Mouse (Mus musculus) embryonic facial prominence, embryonic 12.5 days (tissue): ENCODE measurements around the gene Syngap1. TPM values are rescaled to one million over a fixed set of nuclear protein-coding genes. Genes with fewer than 3 reads are reported as not detected.

ENCODE experiments used
- ATAC-seq: fragments of 200-750 bp; cut with Nextera tagmentation; 2 replicates; pipeline ENCODE4 v1.8.0; 2017; ENCODE audit not compliant: insufficient number of reproducible peaks, insufficient read depth, low FRiP score, low TSS enrichment
- H3K27ac ChIP-seq: fragments of 300-500 bp; sonication (generic); 2 replicates; pipeline ENCODE4 v1.5.1; 2016; ENCODE audit warnings: mild to moderate bottlenecking
- H3K27me3 ChIP-seq: fragments of 300-500 bp; sonication (generic); 2 replicates; pipeline ENCODE4 v1.6.1; 2016; ENCODE audit warnings: mild to moderate bottlenecking, moderate library complexity
- H3K36me3 ChIP-seq: fragments of 300-500 bp; sonication (generic); 2 replicates; pipeline ENCODE4 v1.6.1; 2016; ENCODE audit warnings: mild to moderate bottlenecking
- H3K4me1 ChIP-seq: fragments of 300-500 bp; sonication (generic); 2 replicates; pipeline ENCODE4 v1.6.1; 2016
- H3K4me2 ChIP-seq: fragments of 300-500 bp; sonication (generic); replicated peaks from 2 replicates; pipeline ENCODE4 v1.6.1; 2016; ENCODE audit warnings: mild to moderate bottlenecking, moderate library complexity
- H3K4me3 ChIP-seq: fragments of 300-500 bp; sonication (generic); 2 replicates; pipeline ENCODE4 v1.5.1; 2016; ENCODE audit warnings: mild to moderate bottlenecking
- H3K9ac ChIP-seq: fragments of 300-500 bp; sonication (generic); 2 replicates; pipeline ENCODE4 v1.6.1; 2016; ENCODE audit warnings: mild to moderate bottlenecking, moderate library complexity
- H3K9me3 ChIP-seq: fragments of 300-500 bp; sonication (generic); 2 replicates; pipeline ENCODE4 v1.6.1; 2016; ENCODE audit warnings: mild to moderate bottlenecking, moderate library complexity
- WGBS: fragments of 180-500 bp; shearing (Covaris S2); methylation state at CpG from one replicate; pipeline ENCODE4 v1.1.7; 2016; 5-methylcytosine and 5-hydroxymethylcytosine counted together
- polyA plus RNA-seq: library from polyadenylated mRNA; unstranded; fragments of >200 nt; fragmentation: Nextera tagmentation; extraction: Ambion mirVana; gene quantifications from 2 replicates; pipeline ENCODE4 v1.2.1, GENCODE M21; 2016

The Syngap1 gene
- polyA plus RNA-seq, 1 experiment from 2014 or later = 4.0 TPM

- no peak for ATAC-seq
- Histone ChIP-seq H3K27ac (peak overlapping the region; percentile 97), H3K9me3 (no peaks in the 10 kb centered on the region), H3K4me2 (peak overlapping the region; percentile 97), H3K4me3 (peak overlapping the region; percentile 74), H3K4me1 (peaks cover 47% of the 10 kb centered on the region), H3K27me3 (no peaks in the 10 kb centered on the region), H3K36me3 (peaks cover 28% of the 10 kb centered on the region), H3K9ac (peak overlapping the region; percentile 82)
- WGBS = 58% methylated on average over 16 of the region's 16 CpGs
Measured at GRCm38 (mm10) chr17:26937883-26938695, 3.0 kb upstream of the Syngap1 start.

DNA sequence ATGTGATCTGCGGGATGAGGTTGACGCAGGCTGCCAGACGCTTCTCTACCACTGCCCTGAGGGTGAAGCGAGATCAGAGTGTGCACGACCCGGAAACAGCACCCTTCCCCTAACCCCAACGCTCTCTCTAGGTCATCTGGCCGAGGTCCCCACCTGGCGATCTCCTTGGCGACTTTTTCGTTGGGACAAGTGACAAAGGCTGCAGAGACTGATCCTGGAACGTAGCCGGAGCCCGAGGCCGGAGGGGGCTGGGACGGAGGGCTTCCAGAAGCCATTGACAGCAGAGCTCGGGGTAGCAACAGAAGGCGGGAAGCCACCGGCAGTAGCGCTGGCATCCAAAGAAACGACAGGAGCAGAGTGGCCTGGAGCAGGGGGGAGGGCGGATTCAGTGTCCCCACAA lies 2.3 kb upstream of the Syngap1 start:
- Histone ChIP-seq H3K36me3 (peaks cover 28% of the 10 kb centered on the region), H3K27me3 (no peaks in the 10 kb centered on the region), H3K27ac (peak overlapping the region; percentile 97), H3K4me3 (peak overlapping the region; percentile 74), H3K4me2 (peak overlapping the region; percentile 97), H3K9ac (peak overlapping the region; percentile 82), H3K9me3 (no peaks in the 10 kb centered on the region), H3K4me1 (peaks cover 41% of the 10 kb centered on the region)
- ATAC-seq = no peak
- under 1% methylated on average over 22 of the region's 22 CpGs for WGBS

GRCm38 (mm10) chr17:26939178-26939972 lies 1.7 kb upstream of the Syngap1 start, which contains the start of gene Cuta:
Cuta (minus strand) TSS chr17:26939569.
- Histone ChIP-seq H3K27me3 (no peaks in the 10 kb centered on the region), H3K36me3 (peaks cover 28% of the 10 kb centered on the region), H3K9ac (peak within 1 kb of the TSS; percentile 82), H3K4me2 (peak within 1 kb of the TSS; percentile 97), H3K4me3 (peak within 1 kb of the TSS; percentile 74), H3K9me3 (no peaks in the 10 kb centered on the region), H3K27ac (peak within 1 kb of the TSS; percentile 97), H3K4me1 (peaks cover 40% of the 10 kb centered on the region)
- under 1% methylated on average over 70 of the region's 70 CpGs for WGBS
- ATAC-seq = peak; percentile 93

GRCm38 (mm10) chr17:26939973-26940300 lies 1.1 kb upstream of the Syngap1 start:
- H3K36me3 ChIP-seq = peaks cover 24% of the 10 kb centered on the region
- H3K9ac ChIP-seq = peak overlapping the region; percentile 77
- no peak for ATAC-seq
- no peaks in the 10 kb centered on the region for H3K27me3 ChIP-seq
- peak overlapping the region; percentile 97 for H3K27ac ChIP-seq
- H3K4me3 ChIP-seq = peak overlapping the region; percentile 74
- peaks cover 40% of the 10 kb centered on the region for H3K4me1 ChIP-seq
- H3K9me3 ChIP-seq = no peaks in the 10 kb centered on the region
- WGBS = 0% methylated on average over 3 of the region's 3 CpGs
- peak overlapping the region; percentile 97 for H3K4me2 ChIP-seq

- Histone ChIP-seq H3K9me3 (no peaks in the 10 kb centered on the region), H3K4me2 (peak overlapping the region; percentile 97), H3K27me3 (no peaks in the 10 kb centered on the region), H3K4me1 (peaks cover 56% of the 10 kb centered on the region), H3K9ac (peak overlapping the region; percentile 73), H3K4me3 (peak overlapping the region; percentile 62), H3K36me3 (peaks cover 5% of the 10 kb centered on the region; the same call in 1 of the 2 replicates), H3K27ac (peak overlapping the region; percentile 97)
- ATAC-seq = no peak
- 9% methylated on average over 4 of the region's 4 CpGs for WGBS
Measured at GRCm38 (mm10) chr17:26941841-26942570, 953 bp downstream of the Syngap1 start.

- Histone ChIP-seq H3K9me3 (no peaks in the 10 kb centered on the region), H3K4me3 (peak overlapping the region; percentile 34), H3K4me2 (peak overlapping the region; percentile 60), H3K9ac (peak overlapping the region; percentile 56), H3K36me3 (no peaks in the 10 kb centered on the region), H3K4me1 (peaks cover 58% of the 10 kb centered on the region), H3K27ac (peak overlapping the region; percentile 69), H3K27me3 (no peaks in the 10 kb centered on the region)
- 22% methylated on average over 13 of the region's 13 CpGs for WGBS
- ATAC-seq = no peak
Measured at GRCm38 (mm10) chr17:26945824-26946495, 4.9 kb downstream of the Syngap1 start.

DNA sequence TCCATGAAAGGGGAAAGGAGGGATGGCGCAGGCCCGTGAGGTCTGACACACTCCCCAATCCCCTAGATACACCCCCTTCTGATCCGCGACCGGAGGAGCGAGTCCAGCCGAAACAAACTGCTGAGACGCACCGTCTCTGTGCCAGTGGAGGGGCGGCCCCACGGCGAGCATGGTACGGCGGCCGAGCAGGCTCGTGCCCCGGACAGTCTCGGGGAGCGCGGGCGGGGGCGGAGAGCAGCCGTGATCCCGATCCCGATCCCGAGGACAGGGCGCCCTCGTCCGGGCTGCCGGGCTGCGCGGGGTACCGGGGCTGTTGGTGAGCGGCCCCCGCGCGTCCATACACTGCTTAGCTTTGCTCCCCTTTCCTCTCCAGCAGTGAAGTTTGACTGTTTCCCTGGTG lies 5.5 kb downstream of the Syngap1 start:
- H3K36me3 ChIP-seq = no peaks in the 10 kb centered on the region
- 3% methylated on average over 35 of the region's 37 CpGs for WGBS
- H3K27me3 ChIP-seq = no peaks in the 10 kb centered on the region
- H3K9me3 ChIP-seq = no peaks in the 10 kb centered on the region
- no peak for ATAC-seq
- H3K4me1 ChIP-seq = peaks cover 60% of the 10 kb centered on the region
- H3K4me2 ChIP-seq = peak overlapping the region; percentile 60
- H3K9ac ChIP-seq = peak overlapping the region; percentile 56
- H3K4me3 ChIP-seq = peak overlapping the region; percentile 34
- peak overlapping the region; percentile 69 for H3K27ac ChIP-seq

DNA sequence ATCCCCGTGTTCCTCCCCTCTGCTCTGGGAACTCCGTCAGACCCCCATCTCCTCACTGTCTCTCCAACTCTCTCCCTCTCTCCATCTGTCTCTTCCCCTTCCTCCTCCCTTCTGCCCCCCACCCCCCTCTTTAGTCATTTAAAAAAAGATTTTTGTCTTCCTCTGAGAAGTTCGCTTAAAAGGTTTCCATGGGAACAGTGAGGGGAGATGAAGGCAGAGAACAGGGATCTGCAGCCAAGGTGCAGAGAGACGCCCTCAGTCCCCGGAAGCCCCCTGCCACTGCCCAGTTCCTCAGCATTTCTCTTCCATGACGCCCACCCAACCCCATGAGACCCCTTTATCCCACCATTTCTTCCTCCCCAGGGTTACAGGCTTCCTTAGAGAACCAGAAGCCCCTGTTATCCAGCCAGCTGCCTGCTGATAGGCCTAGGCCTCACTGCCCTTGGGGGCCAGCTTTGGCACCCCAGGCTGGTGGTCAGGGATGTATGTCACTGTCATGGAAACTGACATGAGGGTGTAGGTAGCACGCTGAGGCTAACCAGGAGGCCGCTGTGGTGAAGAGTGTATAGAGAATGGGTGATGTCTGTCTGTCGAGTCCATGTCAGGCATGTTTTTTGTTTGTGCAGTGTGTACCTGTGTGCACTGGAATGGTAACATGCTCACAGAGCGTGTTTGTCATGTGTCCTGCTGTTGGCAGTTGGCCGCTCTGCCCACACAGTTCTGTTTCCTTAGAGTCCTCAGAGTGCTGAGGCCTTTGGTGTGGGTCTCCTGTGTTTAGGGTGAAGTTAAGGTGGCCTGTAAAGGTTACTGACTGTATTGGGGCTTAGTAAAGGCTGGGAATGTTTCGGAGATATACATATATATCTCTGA lies 6.4 kb downstream of the Syngap1 start:
- Histone ChIP-seq H3K9me3 (no peaks in the 10 kb centered on the region), H3K36me3 (0 out of 2 replicates have a peak, but pooled peaks cover 1% of the 10 kb centered on the region), H3K4me2 (peak overlapping the region; percentile 60), H3K27ac (peak overlapping the region; percentile 69), H3K4me1 (peaks cover 63% of the 10 kb centered on the region), H3K27me3 (no peaks in the 10 kb centered on the region), H3K9ac (peak overlapping the region; percentile 56; the same call in 1 of the 2 replicates), H3K4me3 (peak overlapping the region; percentile 34; the same call in 1 of the 2 replicates)
- 42% methylated on average over 12 of the region's 12 CpGs for WGBS
- ATAC-seq = no peak

DNA sequence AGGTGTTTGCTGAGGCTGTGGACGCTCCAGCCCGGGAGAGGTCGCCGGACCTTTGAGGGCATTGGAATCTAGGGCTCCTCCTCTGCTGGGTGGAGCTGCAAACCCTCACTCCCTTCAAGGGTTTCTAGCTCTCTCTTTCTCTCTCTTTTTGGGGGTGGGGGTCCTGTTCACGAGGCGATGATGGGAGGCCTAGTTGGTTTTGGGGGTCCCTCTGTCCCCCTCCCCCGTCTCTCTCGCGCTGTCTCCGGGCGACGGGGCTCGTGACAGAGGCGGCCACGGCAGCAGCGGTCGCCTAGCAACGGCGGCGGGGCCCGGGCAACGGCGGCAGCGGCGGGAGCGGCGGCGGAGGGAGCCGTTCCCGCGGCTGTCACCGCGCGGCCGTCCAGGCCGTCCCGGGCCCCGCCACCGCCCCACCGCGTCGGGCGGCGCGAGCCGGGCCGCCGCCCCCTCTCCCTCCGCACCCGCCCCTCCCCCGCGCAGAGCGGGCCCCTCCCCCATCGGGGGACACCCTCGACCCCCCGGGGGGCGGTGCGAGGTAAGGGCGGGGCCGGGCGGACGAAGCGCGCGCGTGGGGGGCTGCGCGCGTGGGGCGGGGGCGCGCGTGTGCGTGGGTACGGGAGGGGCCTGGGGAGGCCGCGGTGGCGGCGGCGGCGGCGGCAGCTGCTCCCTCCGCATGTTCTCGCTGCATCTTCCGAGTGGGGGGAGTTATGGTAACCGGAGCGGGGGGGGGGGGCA lies 7.4 kb downstream of the Syngap1 start:
- under 1% methylated on average over 47 of the region's 87 CpGs for WGBS
- peak overlapping the region; percentile 80 for H3K27ac ChIP-seq
- 0 out of 2 replicates have a peak, but pooled peaks cover 2% of the 10 kb centered on the region for H3K36me3 ChIP-seq
- H3K4me3 ChIP-seq = peak overlapping the region; percentile 88
- no peak for ATAC-seq
- peaks cover 69% of the 10 kb centered on the region for H3K4me1 ChIP-seq
- no peaks in the 10 kb centered on the region for H3K9me3 ChIP-seq
- H3K4me2 ChIP-seq = peak overlapping the region; percentile 98
- peak overlapping the region; percentile 88 for H3K9ac ChIP-seq
- no peaks in the 10 kb centered on the region for H3K27me3 ChIP-seq
